Comparison of ENCODE assay signal across 8 mouse cellular contexts in genomic region chr2:105311414-105311813, GRCm38 (mm10).
DNase-seq lines count a peak whose midpoint lies in the region; ATAC-seq and TF ChIP-seq lines count a peak whose summit lies in the region.

No protein-coding gene starts in this region.

- DNase-seq in gastrocnemius, adult 2 months, result no peak
- no peak for DNase-seq in gastrocnemius, postnatal 10 days
- peak; percentile 9 for DNase-seq in lung, postnatal 10 days
- DNase-seq in lung, postnatal 25 days (ENCODE audit: low spot score), result no peak
- no peak for DNase-seq in gastrocnemius, postnatal 14 days

- peak; percentile 31 for TF ChIP-seq CTCF in gastrocnemius, adult 2 months (IDR thresholded peaks at IDR 0.05)
- TF ChIP-seq CTCF in embryonic fibroblast, embryonic 13.5 days (IDR thresholded peaks at IDR 0.05; ENCODE audit: borderline replicate concordance, insufficient read depth, low read length), result 0 out of 2 replicates have a peak, but pooled peaks have one; percentile 1

- H3K27me3 ChIP-seq in midbrain, embryonic 16.5 days (ENCODE audit: control insufficient read depth, insufficient read depth, low read depth, low read length), result 0 out of 2 replicates have a peak, but pooled peaks cover 5% of the 10 kb centered on the region
- H3K27me3 ChIP-seq in forebrain, embryonic 13.5 days, result peaks cover 12% of the 10 kb centered on the region; the same call in 1 of the 2 replicates

- H3K27ac ChIP-seq in gastrocnemius, adult 2 months, result no peak overlapping the region
- H3K27ac ChIP-seq in embryonic fibroblast, embryonic 13.5 days (ENCODE audit: insufficient read depth, low read length), result no peak overlapping the region
- no peak overlapping the region for H3K27ac ChIP-seq in midbrain, embryonic 16.5 days (ENCODE audit: low read length)
- no peak overlapping the region for H3K27ac ChIP-seq in forebrain, embryonic 13.5 days

- H3K4me2 ChIP-seq in midbrain, embryonic 16.5 days (ENCODE audit: low read length), result no peak overlapping the region
- no peak overlapping the region for H3K4me2 ChIP-seq in forebrain, embryonic 13.5 days

- 46% methylated on average over 13 of the region's 13 CpGs for WGBS in midbrain, embryonic 16.5 days
- 44% methylated on average over 13 of the region's 13 CpGs for WGBS in forebrain, embryonic 13.5 days

- no peak overlapping the region for H3K4me3 ChIP-seq in gastrocnemius, adult 2 months
- H3K4me3 ChIP-seq in embryonic fibroblast, embryonic 13.5 days (ENCODE audit: insufficient read depth, low read length), result no peak overlapping the region
- no peak overlapping the region for H3K4me3 ChIP-seq in midbrain, embryonic 16.5 days (ENCODE audit: low read depth, low read length)
- no peak overlapping the region for H3K4me3 ChIP-seq in forebrain, embryonic 13.5 days

- no peak for TF ChIP-seq POLR2A in embryonic fibroblast, embryonic 13.5 days (IDR thresholded peaks at IDR 0.05; ENCODE audit: low read depth, low read length)

- H3K36me3 ChIP-seq in midbrain, embryonic 16.5 days (ENCODE audit: control insufficient read depth, insufficient read depth, low read length), result no peaks in the 10 kb centered on the region
- H3K36me3 ChIP-seq in forebrain, embryonic 13.5 days (ENCODE audit: poor library complexity, severe bottlenecking), result no peaks in the 10 kb centered on the region

- no peaks in the 10 kb centered on the region for H3K9me3 ChIP-seq in midbrain, embryonic 16.5 days (replicated peaks; ENCODE audit: control insufficient read depth, low read length, poor library complexity, severe bottlenecking)
- H3K9me3 ChIP-seq in forebrain, embryonic 13.5 days (replicated peaks), result no peaks in the 10 kb centered on the region

- intact Hi-C loops in gastrocnemius, adult 2 months (cut with DNase I), result no loop called here
- intact Hi-C loops in gastrocnemius, postnatal 14 days (cut with DNase I; ENCODE audit: low total_unique reads), result no loop called here

- ATAC-seq in midbrain, embryonic 16.5 days, result peak; percentile 3; the same call in 1 of the 2 replicates
- no peak for ATAC-seq in forebrain, embryonic 13.5 days

- H3K4me1 ChIP-seq in embryonic fibroblast, embryonic 13.5 days (ENCODE audit: control insufficient read depth, insufficient read depth, low read length), result no peaks in the 10 kb centered on the region
- peaks cover 9% of the 10 kb centered on the region; the same call in 1 of the 2 replicates for H3K4me1 ChIP-seq in midbrain, embryonic 16.5 days (ENCODE audit: control insufficient read depth, insufficient read depth, low read length)
- peaks cover 7% of the 10 kb centered on the region; the same call in 1 of the 2 replicates for H3K4me1 ChIP-seq in forebrain, embryonic 13.5 days

- no peak overlapping the region for H3K9ac ChIP-seq in midbrain, embryonic 16.5 days (ENCODE audit: low read depth, low read length)
- no peak overlapping the region for H3K9ac ChIP-seq in forebrain, embryonic 13.5 days
